Mouse (Mus musculus) CH12.LX (cell line): ENCODE results near the gene Taf1c.

ENCODE experiments used
- CTCF ChIP-seq, 2 experiments: IDR thresholded peaks in 1 of 2; conservative IDR thresholded peaks in 1 of 2; 2 replicates each; pipeline ENCODE4 v1.5.1; 2011 to 2012; ENCODE audit warnings: low read depth in 2 of 2, low read length in 2 of 2, improper control_type of control experiment in 1 of 2, inconsistent platforms in 1 of 2, mild to moderate bottlenecking in 1 of 2, moderate library complexity in 1 of 2
- EP300 ChIP-seq: IDR thresholded peaks from 2 replicates; pipeline ENCODE4 v1.6.1; 2011; ENCODE audit warnings: low read length, improper control_type of control experiment
- JUN ChIP-seq: IDR thresholded peaks from 2 replicates; pipeline ENCODE4 v1.6.1; 2011; ENCODE audit warnings: low read depth, mild to moderate bottlenecking, low read length, improper control_type of control experiment, moderate library complexity; ENCODE audit not compliant: insufficient read depth
- NRF1 ChIP-seq: IDR thresholded peaks from 2 replicates; pipeline ENCODE4 v1.6.1; 2014; ENCODE audit warnings: low read depth, mild to moderate bottlenecking, inconsistent platforms, low read length, improper control_type of control experiment, moderate library complexity
- POLR2A ChIP-seq: IDR thresholded peaks from 2 replicates; pipeline ENCODE4 v1.6.1; 2011; ENCODE audit warnings: low read depth, mild to moderate bottlenecking, improper control_type of control experiment, low read length
- POLR2AphosphoS2 ChIP-seq: IDR thresholded peaks from 2 replicates; pipeline ENCODE4 v1.6.1; 2011; ENCODE audit warnings: low read depth, low read length, improper control_type of control experiment
- TBP ChIP-seq: conservative IDR thresholded peaks from 2 replicates; pipeline ENCODE4 v1.6.1; 2011; ENCODE audit warnings: low read depth, low read length, improper control_type of control experiment
- ZNF384 ChIP-seq: IDR thresholded peaks from 2 replicates; pipeline ENCODE4 v1.6.1; 2012; ENCODE audit warnings: low read depth, low read length, improper control_type of control experiment, inconsistent platforms

GRCm38 (mm10) chr8:119646197-119646596 is 41.2 kb upstream of the Taf1c start:
- TF ChIP-seq CTCF (conservative IDR thresholded peaks at IDR 0.05 in 1 of 2, IDR thresholded peaks at IDR 0.05 in 1 of 2; ENCODE audit: low read depth in 2 of 2, low read length in 2 of 2): peak in 1 of 2 experiments; percentile 35; a peak in 1 of 4 replicates
- TF ChIP-seq NRF1: no peak
- TF ChIP-seq ZNF384: no peak
- TF ChIP-seq EP300: no peak
- TF ChIP-seq JUN: no peak
- no peak for TF ChIP-seq TBP
- TF ChIP-seq POLR2A: no peak
- TF ChIP-seq POLR2AphosphoS2: no peak
